Mouse (Mus musculus) adipocyte (in vitro differentiated cells): ENCODE data around the gene Pmpca.
A peak's percentile ranks its signal among the peaks of the same experiment; 100 is the strongest.

Source experiments
- DNase-seq: peaks from one replicate; pipeline ENCODE4 v3.0.0-alpha.2; 2016; ENCODE audit warnings: low spot score

Pmpca gene

DNA sequence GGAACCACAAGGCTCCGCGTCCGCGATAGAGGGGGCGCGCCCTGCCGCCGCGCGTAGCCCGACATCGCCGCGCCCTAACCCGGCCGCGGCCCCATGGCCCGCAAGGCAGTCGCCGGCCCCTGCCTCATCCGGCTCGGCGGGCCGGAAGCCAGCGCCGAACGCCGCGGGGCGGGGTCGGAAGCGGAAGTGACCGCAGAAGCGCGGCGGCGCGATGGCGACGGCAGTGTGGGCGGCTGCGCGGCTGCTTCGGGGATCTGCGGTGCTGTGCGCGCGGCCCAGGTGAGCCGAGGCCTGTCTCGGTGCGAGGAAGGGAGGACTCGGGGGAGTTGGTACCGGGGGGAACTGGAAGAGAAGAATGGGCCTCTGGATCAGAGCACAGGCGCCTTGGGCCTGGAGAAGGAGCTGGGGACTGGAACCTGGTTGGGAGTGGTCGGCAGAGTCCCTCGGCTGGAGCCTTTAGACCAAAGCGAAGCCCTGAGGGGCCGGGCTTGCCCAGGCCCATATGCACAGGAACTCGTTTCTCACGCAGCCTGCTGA is at the start of gene Pmpca, which contains the start of gene Entr1:
TSS of gene Pmpca (plus strand) at position 186 of the 537 bp plus-strand sequence.
TSS of gene Entr1 (minus strand) at position 163 of the 537 bp plus-strand sequence.
- DNase-seq: peak; percentile 68

- DNase-seq: no peak
Observed at GRCm38 (mm10) chr2:26341510-26341981, 47.6 kb upstream of the Pmpca start.

DNA sequence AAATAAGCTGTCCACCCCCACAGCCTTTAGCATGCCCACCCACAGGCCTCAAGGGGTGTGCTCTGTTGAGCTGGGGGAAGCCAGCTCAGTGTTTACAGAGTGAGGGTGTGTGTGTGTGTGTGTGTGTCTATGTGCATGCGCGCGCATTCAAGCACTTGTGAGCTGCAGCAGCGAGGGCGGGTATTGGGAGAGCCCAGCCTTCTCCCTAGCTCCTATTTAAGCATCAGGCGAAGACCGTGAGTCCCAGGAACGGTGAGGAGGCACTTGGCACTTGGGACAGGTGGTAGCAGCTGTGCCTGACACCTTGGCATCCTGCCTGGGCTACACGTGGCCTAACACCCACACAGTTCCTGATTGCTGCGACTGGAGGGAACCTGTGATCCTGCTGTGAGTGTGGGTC is 47.1 kb upstream of the Pmpca start:
- DNase-seq: no peak

DNA sequence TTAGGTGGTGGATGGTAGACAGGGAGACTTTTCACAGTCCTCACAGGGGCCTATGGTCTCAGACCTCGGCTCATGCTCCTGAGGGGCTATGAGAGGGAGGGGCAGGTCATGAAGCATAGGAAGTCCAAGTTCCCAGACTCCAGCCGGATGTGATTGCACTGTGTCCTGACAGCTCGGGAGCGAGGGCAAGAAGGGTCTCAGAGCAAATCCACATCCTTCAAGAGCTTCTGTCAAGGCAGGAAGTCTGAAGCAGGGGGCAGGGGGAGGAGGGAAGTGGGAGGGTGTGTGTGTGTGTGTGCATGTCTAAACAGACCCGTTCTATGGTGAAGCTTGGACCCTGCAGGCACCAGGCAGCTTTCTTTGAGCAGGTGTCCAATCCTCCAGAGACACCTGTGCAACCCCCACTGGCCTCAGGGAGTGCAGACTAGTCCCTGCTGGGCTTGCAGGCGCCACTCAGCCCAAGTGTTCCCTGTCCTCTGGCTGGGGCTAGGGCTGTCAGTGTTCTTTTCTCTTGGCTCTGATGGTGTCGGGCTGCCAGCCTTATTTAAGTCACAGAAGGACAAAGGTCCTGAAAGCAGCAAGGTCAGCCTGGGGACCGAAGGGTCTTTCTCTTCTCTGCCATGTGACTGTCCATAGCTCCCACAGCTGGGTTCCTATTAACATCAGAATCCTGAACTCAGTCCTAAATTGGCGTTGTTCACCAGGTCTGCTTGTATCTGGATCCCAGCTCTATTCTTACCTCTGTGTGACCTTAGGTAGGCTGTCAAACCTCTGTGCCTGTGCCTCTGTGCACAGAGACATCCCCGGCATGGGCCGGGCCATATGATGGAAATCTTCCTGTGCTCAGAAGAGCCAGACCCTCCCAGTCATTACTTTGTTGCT is 46.3 kb upstream of the Pmpca start:
- no peak for DNase-seq

GRCm38 (mm10) chr2:26348241-26348640 is 40.9 kb upstream of the Pmpca start:
- peak; percentile 28 for DNase-seq

DNA sequence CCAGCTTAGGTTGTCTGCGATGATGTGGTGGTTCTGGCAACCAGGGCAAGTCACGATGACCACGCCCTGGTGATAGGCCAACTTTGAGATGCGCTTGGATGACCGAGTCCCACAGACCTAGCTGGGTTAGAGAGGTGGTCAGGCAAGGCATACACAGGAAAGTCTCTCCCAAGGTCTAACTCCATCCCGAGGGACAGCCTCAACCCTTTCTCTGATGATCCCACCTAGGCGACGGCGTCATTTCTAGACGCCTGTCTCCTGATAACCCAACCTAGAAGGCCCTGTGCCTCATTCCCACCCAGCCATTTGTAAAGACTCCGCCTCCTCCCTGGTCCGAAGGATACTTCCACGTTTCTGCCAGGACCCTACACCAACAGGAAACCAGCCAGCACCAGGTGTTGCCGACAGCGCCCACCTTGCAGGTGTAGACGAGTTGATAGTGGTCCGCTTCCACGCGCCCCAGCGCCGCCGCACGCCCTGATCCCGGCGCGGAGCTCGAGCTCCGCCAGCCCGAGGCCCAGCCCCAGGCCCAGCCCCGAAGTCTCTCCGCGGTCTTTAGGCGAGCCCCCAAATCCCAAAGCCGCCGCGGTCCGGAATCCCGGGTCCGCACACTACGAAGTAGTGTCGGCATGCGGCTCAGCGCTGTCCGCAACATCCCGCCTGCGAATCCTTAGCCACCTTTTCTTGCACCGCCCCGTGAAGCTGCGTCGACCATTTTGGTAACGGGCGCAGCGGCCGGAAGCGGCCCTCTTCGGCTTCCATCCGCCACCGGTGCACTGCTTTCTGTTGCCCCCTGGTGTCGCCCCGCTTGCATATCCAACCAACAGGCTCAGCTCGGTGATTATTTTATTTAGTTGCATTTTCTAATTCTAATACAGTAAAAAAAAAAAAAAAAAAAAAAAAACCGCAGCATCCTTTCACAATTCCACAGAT is 37.5 kb upstream of the Pmpca start, which contains the start of gene Dnlz:
TSS of gene Dnlz (minus strand) at position 753 of the 933 bp plus-strand sequence.
- peak; percentile 88 for DNase-seq

- no peak for DNase-seq
Observed at GRCm38 (mm10) chr2:26352291-26352910, 36.7 kb upstream of the Pmpca start.

GRCm38 (mm10) chr2:26353066-26353980 is 35.8 kb upstream of the Pmpca start:
- no peak for DNase-seq

DNA sequence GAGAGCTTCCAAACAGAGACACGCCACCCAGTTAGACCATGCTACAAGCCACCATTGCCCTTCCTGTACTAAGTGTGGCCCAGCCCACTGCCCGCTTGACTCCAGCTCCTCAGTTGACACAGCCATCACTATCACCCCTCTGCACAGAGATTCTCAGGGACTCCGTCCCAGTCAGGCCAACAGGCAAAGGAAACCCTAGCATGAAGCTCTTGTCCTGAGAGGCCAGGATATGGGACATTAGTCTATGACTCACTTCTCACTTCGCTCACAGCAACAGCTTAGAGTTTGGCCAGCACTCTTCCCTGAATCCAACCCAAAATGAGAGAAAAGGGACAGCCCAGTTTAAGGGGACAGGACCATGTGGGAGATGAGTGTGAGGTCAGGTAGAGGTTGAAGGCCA is 34.7 kb upstream of the Pmpca start:
- peak; percentile 24 for DNase-seq

- no peak for DNase-seq
Observed at GRCm38 (mm10) chr2:26356231-26356630, 32.9 kb upstream of the Pmpca start.

GRCm38 (mm10) chr2:26356678-26357077 is 32.5 kb upstream of the Pmpca start:
- no peak for DNase-seq

DNA sequence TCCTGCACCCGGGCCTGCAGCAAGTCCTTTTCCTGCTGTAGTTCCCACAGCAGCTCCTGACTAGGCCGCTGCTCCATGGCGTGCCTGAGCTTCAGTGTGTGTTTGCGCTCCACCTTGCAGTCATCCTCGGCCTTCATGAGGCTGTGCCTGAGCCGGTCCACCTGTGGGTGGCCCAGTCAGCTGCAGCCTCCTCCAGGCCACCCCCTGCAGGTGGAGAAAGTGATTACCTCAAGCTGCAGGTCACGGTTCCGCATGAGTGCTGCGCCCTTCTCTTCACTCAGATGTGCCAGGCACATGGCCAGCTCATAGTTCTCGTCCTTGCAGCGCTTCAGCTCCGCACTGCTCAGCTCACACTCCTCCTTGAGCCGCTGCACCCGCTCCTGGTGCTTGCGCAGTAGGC is 31.7 kb upstream of the Pmpca start:
- DNase-seq: no peak

GRCm38 (mm10) chr2:26358667-26359320 is 30.3 kb upstream of the Pmpca start:
- DNase-seq: no peak

DNA sequence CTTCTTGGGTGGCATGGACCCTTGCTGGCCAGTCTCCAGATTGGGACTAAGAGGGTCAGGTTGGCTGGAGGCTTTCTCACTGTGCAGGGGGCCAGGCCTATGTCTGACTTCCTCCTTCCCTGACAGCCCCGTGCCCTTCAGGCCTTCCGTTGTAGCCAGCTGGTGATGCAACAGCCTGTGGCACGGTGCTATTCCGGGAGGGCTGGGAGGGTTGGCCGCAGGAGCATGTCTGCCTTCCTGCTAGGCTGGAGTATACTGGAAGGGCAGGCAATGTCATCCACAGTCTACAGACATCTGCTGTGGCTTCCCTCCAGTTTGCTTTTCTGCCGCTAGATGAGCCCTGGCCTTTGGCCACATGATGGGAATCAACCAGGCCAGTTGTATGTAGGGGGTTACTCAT is 29.2 kb upstream of the Pmpca start:
- peak; percentile 38 for DNase-seq

DNA sequence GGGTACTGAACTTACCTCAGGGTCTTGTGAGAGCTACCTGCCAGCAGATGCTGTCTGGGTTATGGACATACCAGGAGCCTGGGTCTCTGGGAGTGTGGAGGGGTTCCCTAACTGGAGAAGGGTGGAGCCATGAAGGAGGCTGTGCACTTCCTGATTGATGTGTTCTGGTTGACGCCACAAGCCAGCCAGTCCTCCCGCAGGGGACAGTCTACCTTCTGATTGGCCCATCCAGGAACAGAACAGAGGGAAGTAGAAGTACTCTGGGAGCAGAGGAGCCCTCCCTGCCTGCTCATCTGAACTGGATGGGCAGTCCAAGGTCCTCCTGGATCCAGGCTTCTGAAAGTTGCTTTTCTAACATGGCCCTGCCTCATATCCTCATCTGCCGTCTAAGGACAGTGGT is 28.4 kb upstream of the Pmpca start, which contains the start of gene Card9:
TSS of gene Card9 (minus strand) at position 147 of the 400 bp plus-strand sequence.
- DNase-seq: no peak

- no peak for DNase-seq
Observed at GRCm38 (mm10) chr2:26362991-26363390, 26.1 kb upstream of the Pmpca start.

DNA sequence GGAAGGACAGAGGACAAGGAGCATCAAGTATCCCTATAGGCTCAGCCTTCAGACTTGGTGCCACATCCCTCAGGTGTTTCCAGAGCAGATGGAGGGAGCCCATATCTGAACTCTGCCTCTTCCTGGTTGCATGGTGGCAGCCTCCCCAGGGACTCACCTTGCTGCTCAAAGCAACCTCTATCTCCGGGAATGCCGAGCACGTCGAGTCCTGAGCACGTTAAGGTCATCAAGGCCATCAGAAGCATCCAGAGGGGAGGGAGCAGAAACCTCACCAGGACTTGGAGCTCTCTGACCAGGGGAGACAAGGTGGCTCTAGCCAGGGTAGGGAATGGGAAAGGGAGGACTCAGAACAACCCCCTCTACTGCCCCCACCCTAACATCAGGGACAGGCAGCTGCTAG is 25.7 kb upstream of the Pmpca start:
- DNase-seq: no peak

DNA sequence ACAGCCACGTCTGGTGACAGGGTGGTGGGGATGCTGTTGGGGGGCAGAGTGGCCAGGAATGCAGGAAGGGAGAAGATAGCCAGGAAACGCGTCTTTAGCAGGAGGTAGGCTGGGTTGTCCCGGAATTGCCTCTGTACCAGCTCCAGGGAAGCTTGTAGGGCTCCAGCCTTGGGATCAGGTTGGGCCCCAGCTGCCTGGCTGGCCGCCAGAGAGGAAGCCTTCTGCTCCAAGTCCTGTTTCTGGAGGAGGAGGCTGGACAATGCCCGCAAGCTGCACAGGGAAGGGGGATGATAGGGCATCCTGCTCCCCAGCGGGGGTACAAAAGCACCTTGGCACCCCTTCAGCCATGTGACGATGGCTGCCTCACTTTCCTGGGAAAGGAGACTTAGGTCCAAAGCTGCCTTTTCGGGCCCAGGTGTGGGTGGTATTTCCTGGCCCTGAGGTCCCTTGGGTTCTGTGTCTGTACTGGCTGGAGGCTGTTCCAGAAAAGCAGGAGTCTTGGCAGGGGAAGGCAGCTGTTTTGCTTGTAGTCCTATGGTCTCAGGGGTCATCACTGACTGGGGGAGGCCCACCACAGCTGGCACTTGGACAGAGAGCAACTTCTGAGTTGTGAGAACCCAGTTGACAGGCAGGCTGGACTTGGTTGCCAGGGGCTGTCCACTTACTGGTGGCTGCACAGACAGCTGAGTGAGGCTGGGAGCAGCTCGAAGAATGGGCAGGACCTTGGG is 24.2 kb upstream of the Pmpca start:
- peak; percentile 80 for DNase-seq

GRCm38 (mm10) chr2:26367911-26368310 is 21.2 kb upstream of the Pmpca start:
- DNase-seq: no peak
